Mouse (Mus musculus): ENCODE data around the gene Flt1. TPM values are rescaled to one million over a fixed set of nuclear protein-coding genes. Genes with fewer than 3 reads are reported as not detected.

Gene Flt1
- polyA plus RNA-seq, 1 experiment from 2014 or later: 9.6 TPM

DNA sequence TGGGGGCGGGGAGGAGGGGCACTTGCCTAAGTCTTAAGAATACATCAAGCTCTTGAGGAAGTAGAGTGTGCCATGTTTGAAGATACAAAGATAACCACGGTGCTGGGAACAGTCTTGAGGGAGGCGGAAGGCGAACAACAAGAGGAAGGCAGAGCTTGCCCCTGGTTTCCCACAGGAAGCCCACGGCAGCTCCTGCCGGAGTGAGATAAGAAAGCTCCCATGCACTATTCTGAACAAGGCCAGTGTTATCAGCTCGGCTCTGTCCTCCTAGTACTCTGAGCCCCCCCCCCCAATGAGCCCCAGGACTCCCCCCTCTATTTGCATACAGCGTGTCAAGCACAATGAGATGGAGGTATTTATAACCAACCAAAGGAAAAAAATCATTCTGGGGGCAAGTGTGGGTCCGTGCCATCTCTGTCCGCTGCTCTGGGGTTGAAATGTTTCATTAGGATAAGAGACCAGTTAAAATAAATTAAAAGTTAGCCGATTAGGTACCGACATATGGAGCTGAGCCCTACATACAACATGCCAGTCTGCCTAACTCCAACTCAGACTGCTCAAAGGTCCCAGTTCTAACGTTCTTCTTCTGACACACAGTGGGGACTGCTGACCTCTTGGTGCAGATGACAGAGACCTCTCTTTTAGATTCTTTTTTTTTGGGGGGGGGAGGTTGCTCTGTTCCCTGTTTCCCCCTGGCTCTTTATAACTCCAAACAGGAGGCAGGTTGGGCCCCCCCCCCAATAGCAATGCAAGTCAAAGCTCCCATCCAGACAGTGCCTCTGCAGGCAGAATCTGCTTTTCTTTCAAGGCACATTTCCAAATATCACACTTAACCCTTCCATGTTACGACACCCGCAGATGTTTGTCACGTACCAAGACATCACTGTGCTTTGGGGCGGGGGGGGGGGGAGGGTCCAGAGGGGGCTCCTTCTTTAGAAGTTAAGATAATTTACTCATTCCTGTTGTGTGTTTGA lies 67.6 kb downstream of the Flt1 start:
- WGBS: 67% methylated on average over 17 of the region's 17 CpGs
- Histone ChIP-seq H3K9me3 (replicated peaks; ENCODE audit: control insufficient read depth, low read length) (no peaks in the 10 kb centered on the region), H3K4me1 (ENCODE audit: control insufficient read depth, insufficient read depth, low read length) (no peaks in the 10 kb centered on the region), H3K27ac (replicated peaks; ENCODE audit: low read depth, low read length) (no peak overlapping the region), H3K27me3 (ENCODE audit: control insufficient read depth, insufficient read depth, low read length) (no peaks in the 10 kb centered on the region), H3K36me3 (replicated peaks; ENCODE audit: control insufficient read depth, insufficient read depth, low read depth, low read length) (no peaks in the 10 kb centered on the region), H3K4me3 (ENCODE audit: low read depth, low read length) (no peak overlapping the region), H3K9ac (replicated peaks; ENCODE audit: low read length) (no peak overlapping the region), H3K4me2 (ENCODE audit: low read depth, low read length) (no peak overlapping the region)
- DNase-seq (ENCODE audit: low spot score) (no peak), ATAC-seq (replicated peaks; ENCODE audit: insufficient number of reproducible peaks, low FRiP score, low TSS enrichment, low read depth) (no peak; the same call in 1 of the 2 replicates)

DNA sequence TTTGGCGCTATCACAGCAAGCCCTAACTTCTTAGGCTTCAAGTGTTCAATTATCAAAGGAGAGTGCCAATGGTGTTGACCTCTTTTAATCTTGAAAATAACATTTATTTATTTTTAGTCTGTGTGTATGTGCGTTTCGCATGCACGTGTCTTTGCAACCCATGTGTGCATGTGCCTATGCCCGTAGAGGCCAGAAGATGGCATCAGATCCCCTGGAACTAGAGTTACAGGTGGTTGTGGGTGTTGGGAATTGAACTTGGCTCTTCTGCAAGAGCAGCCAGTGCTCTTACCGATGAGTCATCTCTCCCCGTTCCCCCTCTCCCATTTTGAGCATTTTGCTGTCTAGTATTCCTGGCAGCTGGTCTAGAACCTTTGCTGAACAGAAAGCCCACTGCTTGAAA lies 70.0 kb downstream of the Flt1 start:
- WGBS: 79% methylated on average over 7 of the region's 7 CpGs
- ATAC-seq (replicated peaks; ENCODE audit: insufficient number of reproducible peaks, low FRiP score, low TSS enrichment, low read depth): no peak

DNA sequence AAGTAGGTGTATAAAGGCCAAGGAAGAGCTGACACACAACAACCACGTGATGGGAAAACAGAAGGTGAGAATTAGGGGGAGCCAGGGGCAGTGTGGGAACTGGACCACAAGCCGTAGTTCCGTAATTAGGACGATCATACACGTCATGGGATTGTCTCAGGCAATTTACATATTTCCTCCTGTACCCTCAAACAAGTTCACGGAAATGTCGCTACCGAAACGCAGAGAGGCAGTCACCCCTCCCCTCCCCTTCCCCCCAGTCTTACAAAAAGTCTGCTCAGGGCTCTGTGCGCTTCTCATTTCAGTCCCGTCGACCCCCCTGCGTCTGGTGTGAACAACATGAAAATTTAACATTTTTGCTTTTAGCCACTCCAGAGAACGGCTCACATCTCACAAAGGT lies 74.6 kb downstream of the Flt1 start:
- H3K27me3 ChIP-seq (ENCODE audit: control insufficient read depth, insufficient read depth, low read length): no peaks in the 10 kb centered on the region
- H3K36me3 ChIP-seq (replicated peaks; ENCODE audit: control insufficient read depth, insufficient read depth, low read depth, low read length): no peaks in the 10 kb centered on the region
- no peaks in the 10 kb centered on the region for H3K4me1 ChIP-seq (ENCODE audit: control insufficient read depth, insufficient read depth, low read length)
- no peak for DNase-seq (ENCODE audit: low spot score)
- WGBS: 81% methylated on average over 14 of the region's 14 CpGs
- no peaks in the 10 kb centered on the region for H3K9me3 ChIP-seq (replicated peaks; ENCODE audit: control insufficient read depth, low read length)
- no peak for ATAC-seq (replicated peaks; ENCODE audit: insufficient number of reproducible peaks, low FRiP score, low TSS enrichment, low read depth)
- H3K4me3 ChIP-seq (ENCODE audit: low read depth, low read length): no peak overlapping the region
- H3K9ac ChIP-seq (replicated peaks; ENCODE audit: low read length): no peak overlapping the region
- H3K4me2 ChIP-seq (ENCODE audit: low read depth, low read length): no peak overlapping the region
- H3K27ac ChIP-seq (replicated peaks; ENCODE audit: low read depth, low read length): no peak overlapping the region

More for the DNA sequence above, 70.0 kb downstream of the Flt1 start:
- no peak overlapping the region for H3K4me2 ChIP-seq (ENCODE audit: low read depth, low read length)
- no peak for DNase-seq (ENCODE audit: low spot score)
- no peak overlapping the region for H3K4me3 ChIP-seq (ENCODE audit: low read depth, low read length)
- H3K27ac ChIP-seq (replicated peaks; ENCODE audit: low read depth, low read length): no peak overlapping the region
- H3K9ac ChIP-seq (replicated peaks; ENCODE audit: low read length): no peak overlapping the region
- no peaks in the 10 kb centered on the region for H3K4me1 ChIP-seq (ENCODE audit: control insufficient read depth, insufficient read depth, low read length)
- no peaks in the 10 kb centered on the region for H3K9me3 ChIP-seq (replicated peaks; ENCODE audit: control insufficient read depth, low read length)
- no peaks in the 10 kb centered on the region for H3K36me3 ChIP-seq (replicated peaks; ENCODE audit: control insufficient read depth, insufficient read depth, low read depth, low read length)
- no peaks in the 10 kb centered on the region for H3K27me3 ChIP-seq (ENCODE audit: control insufficient read depth, insufficient read depth, low read length)

DNA sequence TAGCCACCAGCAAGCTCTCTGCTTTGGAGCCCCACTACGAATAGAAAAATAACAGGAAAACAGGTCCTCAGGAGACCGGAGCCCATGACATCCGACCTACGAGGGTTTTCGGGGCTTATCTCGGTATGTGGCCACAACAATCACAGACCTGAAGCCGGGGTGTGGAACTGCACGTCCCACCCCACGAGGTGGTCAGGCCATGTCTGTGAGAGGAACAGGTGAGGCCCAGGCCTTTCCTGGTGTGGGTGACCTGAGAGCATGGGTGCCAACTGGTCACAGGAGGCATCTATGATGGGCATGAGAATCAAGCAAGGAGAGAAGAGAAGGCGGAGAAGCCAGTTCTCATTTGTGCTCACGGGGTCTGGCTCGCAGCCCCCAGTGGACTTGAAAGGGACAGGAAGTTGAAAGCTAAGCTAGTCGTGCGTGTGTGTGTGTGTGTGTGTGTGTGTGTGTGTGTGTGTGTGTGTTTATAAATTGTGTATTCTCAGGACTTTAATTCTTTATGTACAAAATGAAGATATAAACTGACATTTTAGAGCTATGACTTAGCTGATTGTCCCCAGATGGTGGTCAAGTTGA lies 79.4 kb downstream of the Flt1 start:
- Histone ChIP-seq H3K9me3 (replicated peaks; ENCODE audit: control insufficient read depth, low read length) (no peaks in the 10 kb centered on the region), H3K27me3 (ENCODE audit: control insufficient read depth, insufficient read depth, low read length) (no peaks in the 10 kb centered on the region), H3K4me1 (ENCODE audit: control insufficient read depth, insufficient read depth, low read length) (no peaks in the 10 kb centered on the region; the same call in 1 of the 2 replicates), H3K36me3 (replicated peaks; ENCODE audit: control insufficient read depth, insufficient read depth, low read depth, low read length) (no peaks in the 10 kb centered on the region), H3K27ac (replicated peaks; ENCODE audit: low read depth, low read length) (peak overlapping the region; percentile 41; the same call in 1 of the 2 replicates), H3K4me2 (ENCODE audit: low read depth, low read length) (no peak overlapping the region), H3K9ac (replicated peaks; ENCODE audit: low read length) (no peak overlapping the region), H3K4me3 (ENCODE audit: low read depth, low read length) (no peak overlapping the region)
- no peak for DNase-seq (ENCODE audit: low spot score)
- WGBS: 69% methylated on average over 14 of the region's 14 CpGs
- ATAC-seq (replicated peaks; ENCODE audit: insufficient number of reproducible peaks, low FRiP score, low TSS enrichment, low read depth): no peak

DNA sequence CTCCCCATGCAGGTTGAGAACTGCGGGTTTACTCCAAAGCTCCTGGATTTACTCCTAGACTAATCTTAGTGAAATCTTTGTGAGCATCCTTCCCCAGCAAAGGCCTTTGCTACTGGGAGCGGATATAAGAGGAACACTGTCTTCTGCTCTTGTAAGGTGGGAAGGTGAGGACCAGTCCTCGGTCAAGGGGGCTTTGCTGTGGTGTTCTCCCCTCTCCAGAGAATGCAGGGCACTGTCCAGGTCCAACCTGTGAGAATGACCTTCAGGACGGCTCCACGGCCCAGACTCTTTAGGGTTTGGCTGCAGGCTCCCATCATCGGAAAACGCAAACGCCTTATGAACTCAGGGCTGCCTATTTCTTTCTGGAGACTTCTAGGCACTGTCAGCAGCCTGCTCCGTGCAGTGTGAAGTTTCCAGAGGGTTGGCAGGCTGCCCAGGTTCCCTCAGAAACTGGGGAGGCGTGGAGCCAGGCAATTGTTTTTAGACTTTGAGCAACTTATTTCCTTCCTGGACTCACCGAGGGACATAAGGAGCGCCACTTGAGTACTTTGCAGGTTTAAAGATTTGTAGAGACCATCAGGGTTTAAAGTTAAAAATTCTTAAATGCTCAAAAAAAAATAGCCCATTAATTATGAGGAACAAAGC lies 80.7 kb downstream of the Flt1 start:
- Histone ChIP-seq H3K4me2 (ENCODE audit: low read depth, low read length) (no peak overlapping the region), H3K36me3 (replicated peaks; ENCODE audit: control insufficient read depth, insufficient read depth, low read depth, low read length) (no peaks in the 10 kb centered on the region), H3K4me1 (ENCODE audit: control insufficient read depth, insufficient read depth, low read length) (no peaks in the 10 kb centered on the region; the same call in 1 of the 2 replicates), H3K9me3 (replicated peaks; ENCODE audit: control insufficient read depth, low read length) (no peaks in the 10 kb centered on the region), H3K27me3 (ENCODE audit: control insufficient read depth, insufficient read depth, low read length) (no peaks in the 10 kb centered on the region), H3K27ac (replicated peaks; ENCODE audit: low read depth, low read length) (no peak overlapping the region), H3K9ac (replicated peaks; ENCODE audit: low read length) (no peak overlapping the region), H3K4me3 (ENCODE audit: low read depth, low read length) (no peak overlapping the region)
- WGBS: 72% methylated on average over 12 of the region's 12 CpGs
- ATAC-seq (replicated peaks; ENCODE audit: insufficient number of reproducible peaks, low FRiP score, low TSS enrichment, low read depth) (no peak), DNase-seq (ENCODE audit: low spot score) (peak; percentile 40)

DNA sequence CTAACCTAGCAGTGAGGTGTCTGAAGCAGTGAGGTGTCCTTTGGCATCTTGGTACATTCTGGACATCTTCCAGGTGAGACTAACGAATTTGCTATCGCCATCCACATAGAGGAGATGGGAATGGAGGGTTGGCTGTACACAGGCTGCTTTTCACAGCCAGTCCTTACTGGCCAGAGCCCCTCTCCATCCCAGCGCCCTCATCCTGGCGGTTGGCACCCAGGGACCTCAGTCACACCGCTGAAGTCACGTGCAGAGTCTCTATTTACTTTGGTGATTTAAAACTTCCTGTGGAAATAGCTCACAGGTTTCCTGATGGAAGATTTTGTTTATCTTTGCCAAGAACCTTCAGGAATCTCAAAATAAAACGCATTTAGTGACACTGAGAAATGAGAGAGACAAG lies 84.4 kb downstream of the Flt1 start:
- Histone ChIP-seq H3K4me3 (ENCODE audit: low read depth, low read length) (no peak overlapping the region), H3K36me3 (replicated peaks; ENCODE audit: control insufficient read depth, insufficient read depth, low read depth, low read length) (no peaks in the 10 kb centered on the region), H3K9me3 (replicated peaks; ENCODE audit: control insufficient read depth, low read length) (no peaks in the 10 kb centered on the region), H3K27me3 (ENCODE audit: control insufficient read depth, insufficient read depth, low read length) (no peaks in the 10 kb centered on the region), H3K27ac (replicated peaks; ENCODE audit: low read depth, low read length) (no peak overlapping the region), H3K4me2 (ENCODE audit: low read depth, low read length) (no peak overlapping the region), H3K4me1 (ENCODE audit: control insufficient read depth, insufficient read depth, low read length) (no peaks in the 10 kb centered on the region; the same call in 1 of the 2 replicates), H3K9ac (replicated peaks; ENCODE audit: low read length) (no peak overlapping the region)
- no peak for DNase-seq (ENCODE audit: low spot score)
- no peak for ATAC-seq (replicated peaks; ENCODE audit: insufficient number of reproducible peaks, low FRiP score, low TSS enrichment, low read depth)
- 49% methylated on average over 7 of the region's 7 CpGs for WGBS

DNA sequence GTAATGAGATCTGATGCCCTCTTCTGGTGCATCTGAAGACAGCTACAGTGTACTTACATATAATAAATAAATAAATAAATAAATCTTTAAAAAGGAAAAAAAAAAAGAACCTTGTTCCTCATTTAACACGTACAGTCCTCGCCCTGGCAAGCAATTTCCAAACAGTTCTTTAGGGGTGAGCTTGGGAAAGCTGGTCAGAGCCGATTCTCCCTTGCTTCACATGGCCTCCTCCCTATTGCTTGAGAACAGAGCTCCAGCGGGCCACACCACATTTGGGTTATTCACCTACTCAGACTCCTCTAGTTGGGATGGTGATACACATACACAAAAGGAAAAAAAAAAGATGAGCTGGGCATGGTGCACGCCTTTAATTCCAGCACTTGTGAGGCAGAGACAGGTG lies 85.9 kb downstream of the Flt1 start:
- no peak for DNase-seq (ENCODE audit: low spot score)
- Histone ChIP-seq H3K4me2 (ENCODE audit: low read depth, low read length) (no peak overlapping the region), H3K4me1 (ENCODE audit: control insufficient read depth, insufficient read depth, low read length) (no peaks in the 10 kb centered on the region; the same call in 1 of the 2 replicates), H3K9me3 (replicated peaks; ENCODE audit: control insufficient read depth, low read length) (no peaks in the 10 kb centered on the region), H3K4me3 (ENCODE audit: low read depth, low read length) (no peak overlapping the region), H3K36me3 (replicated peaks; ENCODE audit: control insufficient read depth, insufficient read depth, low read depth, low read length) (no peaks in the 10 kb centered on the region), H3K9ac (replicated peaks; ENCODE audit: low read length) (no peak overlapping the region), H3K27me3 (ENCODE audit: control insufficient read depth, insufficient read depth, low read length) (no peaks in the 10 kb centered on the region), H3K27ac (replicated peaks; ENCODE audit: low read depth, low read length) (no peak overlapping the region)
- WGBS: 94% methylated on average over 5 of the region's 5 CpGs
- no peak for ATAC-seq (replicated peaks; ENCODE audit: insufficient number of reproducible peaks, low FRiP score, low TSS enrichment, low read depth)
